Mouse (Mus musculus) neural tube, embryonic 14.5 days (tissue): Measurements from ENCODE around the gene Bhmt2. TPM values are rescaled to one million over a fixed set of nuclear protein-coding genes. Genes with fewer than 3 reads are reported as not detected.

Experiments used
- ATAC-seq: fragments of 200-750 bp; cut with Nextera tagmentation; 2 replicates; pipeline ENCODE4 v1.8.0; 2017; ENCODE audit warnings: low read depth, mild to moderate bottlenecking, moderate TSS enrichment, moderate library complexity
- H3K27ac ChIP-seq: fragments of 300-500 bp; sonication (generic); 2 replicates; pipeline ENCODE4 v1.5.1; 2014; ENCODE audit warnings: low read depth, mild to moderate bottlenecking, control low read depth, low read length, moderate library complexity, mixed read lengths
- H3K27me3 ChIP-seq: fragments of 300-500 bp; sonication (generic); 2 replicates; pipeline ENCODE4 v1.6.1; 2014; ENCODE audit warnings: low read length; ENCODE audit not compliant: control insufficient read depth, insufficient read depth
- H3K36me3 ChIP-seq: fragments of 300-500 bp; sonication (generic); 2 replicates; pipeline ENCODE4 v1.6.1; 2014; ENCODE audit warnings: low read length, mixed read lengths; ENCODE audit not compliant: control insufficient read depth, insufficient read depth
- H3K4me1 ChIP-seq: fragments of 300-500 bp; sonication (generic); 2 replicates; pipeline ENCODE4 v1.6.1; 2014; ENCODE audit warnings: low read length; ENCODE audit not compliant: control insufficient read depth, insufficient read depth
- H3K4me2 ChIP-seq: fragments of 300-500 bp; sonication (generic); 2 replicates; pipeline ENCODE4 v1.6.1; 2014; ENCODE audit warnings: mild to moderate bottlenecking, low read depth, low read length, control low read depth
- H3K4me3 ChIP-seq: fragments of 300-500 bp; sonication (generic); 2 replicates; pipeline ENCODE4 v1.5.1; 2014; ENCODE audit warnings: low read depth, low read length, control low read depth, mixed read lengths
- H3K9ac ChIP-seq: fragments of 300-500 bp; sonication (generic); replicated peaks from 2 replicates; pipeline ENCODE4 v1.6.1; 2014; ENCODE audit warnings: low read depth, mild to moderate bottlenecking, control low read depth, low read length, mixed read lengths
- H3K9me3 ChIP-seq: fragments of 300-500 bp; sonication (generic); 2 replicates; pipeline ENCODE4 v1.6.1; 2016; ENCODE audit warnings: low read length; ENCODE audit not compliant: control insufficient read depth
- WGBS: fragments of 180-500 bp; shearing (Covaris S2); extraction: QIAGEN DNeasy Blood & Tissue Kit; methylation state at CpG from one replicate; pipeline ENCODE4 v1.1.7; 2014; 5-methylcytosine and 5-hydroxymethylcytosine counted together
- polyA plus RNA-seq: library from polyadenylated mRNA; unstranded; fragments of >200 nt; fragmentation: Nextera tagmentation; extraction: Ambion mirVana; gene quantifications from 2 replicates; pipeline ENCODE4 v1.2.1, GENCODE M21; 2014

The Bhmt2 gene
- polyA plus RNA-seq, 1 experiment from 2014 or later: not detected

- H3K4me3 ChIP-seq: no peak overlapping the region
- no peaks in the 10 kb centered on the region for H3K36me3 ChIP-seq
- no peak overlapping the region for H3K9ac ChIP-seq
- no peak overlapping the region for H3K27ac ChIP-seq
- no peaks in the 10 kb centered on the region for H3K9me3 ChIP-seq
- H3K4me1 ChIP-seq: no peaks in the 10 kb centered on the region
- WGBS: 86% methylated on average over 4 of the region's 4 CpGs
- H3K27me3 ChIP-seq: no peaks in the 10 kb centered on the region
- no peak for ATAC-seq
- H3K4me2 ChIP-seq: no peak overlapping the region
These were observed 31.6 kb upstream of the Bhmt2 start for GRCm38 (mm10) chr13:93705697-93706096.

GRCm38 (mm10) chr13:93698866-93699265 lies 24.8 kb upstream of the Bhmt2 start:
- no peak overlapping the region for H3K4me3 ChIP-seq
- no peak overlapping the region for H3K9ac ChIP-seq
- no peak overlapping the region for H3K27ac ChIP-seq
- WGBS: 77% methylated on average over 6 of the region's 6 CpGs
- H3K27me3 ChIP-seq: no peaks in the 10 kb centered on the region
- H3K4me1 ChIP-seq: no peaks in the 10 kb centered on the region
- ATAC-seq: no peak
- no peaks in the 10 kb centered on the region for H3K9me3 ChIP-seq
- H3K4me2 ChIP-seq: no peak overlapping the region
- no peaks in the 10 kb centered on the region for H3K36me3 ChIP-seq

GRCm38 (mm10) chr13:93690821-93691220 lies 16.7 kb upstream of the Bhmt2 start:
- Histone ChIP-seq H3K27me3 (no peaks in the 10 kb centered on the region), H3K9ac (no peak overlapping the region), H3K36me3 (no peaks in the 10 kb centered on the region), H3K9me3 (no peaks in the 10 kb centered on the region), H3K4me3 (no peak overlapping the region), H3K4me1 (no peaks in the 10 kb centered on the region), H3K4me2 (no peak overlapping the region), H3K27ac (no peak overlapping the region)
- ATAC-seq: no peak
- 83% methylated on average over 1 of the region's 1 CpGs for WGBS

GRCm38 (mm10) chr13:93689566-93689965 lies 15.5 kb upstream of the Bhmt2 start:
- Histone ChIP-seq H3K27ac (no peak overlapping the region), H3K4me2 (no peak overlapping the region), H3K36me3 (no peaks in the 10 kb centered on the region), H3K4me1 (no peaks in the 10 kb centered on the region), H3K9me3 (no peaks in the 10 kb centered on the region), H3K9ac (no peak overlapping the region), H3K27me3 (no peaks in the 10 kb centered on the region), H3K4me3 (no peak overlapping the region)
- ATAC-seq: no peak
- 95% methylated on average over 3 of the region's 3 CpGs for WGBS

DNA sequence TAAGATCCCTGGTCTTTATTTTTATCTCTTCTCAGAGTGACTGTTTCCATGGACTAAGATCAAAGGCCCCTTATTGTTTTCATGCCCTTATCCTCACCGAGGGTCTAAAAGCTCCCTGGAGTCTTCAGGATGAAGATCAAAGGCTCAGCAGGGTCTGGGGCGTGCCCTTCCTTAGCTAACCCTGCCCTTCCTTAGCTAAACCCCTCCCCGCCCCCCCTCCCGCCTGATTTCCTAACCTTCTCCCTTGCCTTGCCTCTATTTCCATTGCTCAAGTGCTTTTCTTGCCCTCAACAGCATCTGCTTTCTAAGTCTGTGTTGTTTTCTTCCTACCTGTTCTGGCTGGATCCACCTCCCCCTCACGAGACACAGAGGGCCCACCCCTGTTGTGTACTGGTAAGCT lies 13.2 kb upstream of the Bhmt2 start:
- ATAC-seq: no peak
- WGBS: 12% methylated on average over 4 of the region's 5 CpGs

GRCm38 (mm10) chr13:93685226-93685625 lies 11.1 kb upstream of the Bhmt2 start:
- Histone ChIP-seq H3K9me3 (no peaks in the 10 kb centered on the region), H3K27me3 (no peaks in the 10 kb centered on the region), H3K4me2 (no peak overlapping the region), H3K36me3 (no peaks in the 10 kb centered on the region), H3K9ac (no peak overlapping the region), H3K4me3 (no peak overlapping the region), H3K27ac (no peak overlapping the region), H3K4me1 (no peaks in the 10 kb centered on the region)
- ATAC-seq: no peak
- WGBS: 78% methylated on average over 4 of the region's 4 CpGs

More for the DNA sequence above, 13.2 kb upstream of the Bhmt2 start:
- Histone ChIP-seq H3K27me3 (no peaks in the 10 kb centered on the region), H3K4me1 (no peaks in the 10 kb centered on the region), H3K9me3 (no peaks in the 10 kb centered on the region), H3K36me3 (no peaks in the 10 kb centered on the region), H3K4me2 (no peak overlapping the region), H3K4me3 (no peak overlapping the region), H3K27ac (no peak overlapping the region), H3K9ac (no peak overlapping the region)

DNA sequence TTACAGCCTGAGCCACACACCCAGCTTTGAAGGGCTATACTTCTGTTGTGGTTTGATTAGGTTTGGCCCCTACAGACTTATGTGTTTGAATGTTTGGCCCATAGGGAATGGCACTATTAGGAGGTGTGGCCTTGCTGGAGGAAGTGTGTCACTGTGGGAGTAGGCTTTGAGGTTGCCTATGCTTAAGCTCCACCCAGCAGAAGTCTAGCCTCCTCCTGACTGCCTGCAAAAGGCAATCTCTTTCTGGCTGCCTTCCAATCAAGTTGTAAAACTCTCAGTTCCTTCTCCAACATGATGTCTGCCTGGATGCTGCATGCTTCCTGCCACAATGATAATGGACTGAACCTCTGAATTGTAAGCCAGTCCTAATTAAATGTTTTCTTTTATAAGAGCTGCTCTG lies 9.2 kb upstream of the Bhmt2 start:
- Histone ChIP-seq H3K9ac (no peak overlapping the region), H3K9me3 (no peaks in the 10 kb centered on the region), H3K36me3 (no peaks in the 10 kb centered on the region), H3K27me3 (no peaks in the 10 kb centered on the region), H3K4me3 (no peak overlapping the region), H3K4me2 (no peak overlapping the region), H3K27ac (no peak overlapping the region), H3K4me1 (no peaks in the 10 kb centered on the region)
- peak; percentile 38; the same call in 1 of the 2 replicates for ATAC-seq

GRCm38 (mm10) chr13:93676864-93677263 lies 2.8 kb upstream of the Bhmt2 start:
- Histone ChIP-seq H3K27ac (no peak overlapping the region), H3K36me3 (no peaks in the 10 kb centered on the region), H3K9me3 (no peaks in the 10 kb centered on the region), H3K4me1 (no peaks in the 10 kb centered on the region), H3K27me3 (no peaks in the 10 kb centered on the region), H3K4me2 (no peak overlapping the region), H3K9ac (no peak overlapping the region), H3K4me3 (no peak overlapping the region)
- ATAC-seq: no peak
- 79% methylated on average over 9 of the region's 9 CpGs for WGBS

GRCm38 (mm10) chr13:93673296-93673695 lies 806 bp downstream of the Bhmt2 start:
- Histone ChIP-seq H3K9me3 (no peaks in the 10 kb centered on the region), H3K36me3 (no peaks in the 10 kb centered on the region), H3K27ac (no peak overlapping the region), H3K9ac (no peak overlapping the region), H3K4me2 (no peak overlapping the region), H3K4me1 (no peaks in the 10 kb centered on the region), H3K4me3 (no peak overlapping the region), H3K27me3 (no peaks in the 10 kb centered on the region)
- no peak for ATAC-seq
- WGBS: 69% methylated on average over 2 of the region's 2 CpGs

- no peak overlapping the region for H3K4me2 ChIP-seq
- no peaks in the 10 kb centered on the region for H3K27me3 ChIP-seq
- ATAC-seq: no peak
- H3K4me3 ChIP-seq: no peak overlapping the region
- H3K27ac ChIP-seq: no peak overlapping the region
- H3K36me3 ChIP-seq: no peaks in the 10 kb centered on the region
- no peaks in the 10 kb centered on the region for H3K9me3 ChIP-seq
- H3K4me1 ChIP-seq: no peaks in the 10 kb centered on the region
- no peak overlapping the region for H3K9ac ChIP-seq
- WGBS: 84% methylated on average over 4 of the region's 4 CpGs
These were observed 1.7 kb downstream of the Bhmt2 start for GRCm38 (mm10) chr13:93672371-93672770.
